Mouse (Mus musculus) macrophage (primary cell): ENCODE measurements around the gene Vhl. TPM values are rescaled to one million over a fixed set of nuclear protein-coding genes. Genes with fewer than 3 reads are reported as not detected.
"Not testable (repeated sequence)": the region's sequence is repeated elsewhere in the genome, so short reads cannot be mapped to it uniquely, and the experiment has no call there.

Experiments
- H3K27ac ChIP-seq: fragments of 350-480 bp; formaldehyde crosslinking; 2 replicates; pipeline ENCODE4 v1.9.0; 2021
- H3K36me3 ChIP-seq: fragments of 350-480 bp; formaldehyde crosslinking; 2 replicates; pipeline ENCODE4 v1.9.0; 2021; ENCODE audit errors: inconsistent target
- H3K4me3 ChIP-seq: fragments of 350-480 bp; formaldehyde crosslinking; 2 replicates; pipeline ENCODE4 v1.9.0; 2021; ENCODE audit errors: inconsistent target
- H3K79me2 ChIP-seq: fragments of 350-480 bp; formaldehyde crosslinking; 2 replicates; pipeline ENCODE4 v1.9.0; 2021; ENCODE audit errors: inconsistent target
- WGBS: methylation state at CpG from one replicate; pipeline ENCODE4 v1.1.7; 2026; ENCODE audit warnings: inconsistent platforms; ENCODE audit not compliant: missing documents; 5-methylcytosine and 5-hydroxymethylcytosine counted together
- polyA plus RNA-seq: library from polyadenylated mRNA; stranded (reverse); fragments of 250-400 nt; gene quantifications from 3 replicates; pipeline ENCODE4 v1.2.4, GENCODE M21; 2018; ENCODE audit warnings: inconsistent platforms

The Vhl gene
- polyA plus RNA-seq, 1 experiment from 2014 or later = 9.9 TPM

DNA sequence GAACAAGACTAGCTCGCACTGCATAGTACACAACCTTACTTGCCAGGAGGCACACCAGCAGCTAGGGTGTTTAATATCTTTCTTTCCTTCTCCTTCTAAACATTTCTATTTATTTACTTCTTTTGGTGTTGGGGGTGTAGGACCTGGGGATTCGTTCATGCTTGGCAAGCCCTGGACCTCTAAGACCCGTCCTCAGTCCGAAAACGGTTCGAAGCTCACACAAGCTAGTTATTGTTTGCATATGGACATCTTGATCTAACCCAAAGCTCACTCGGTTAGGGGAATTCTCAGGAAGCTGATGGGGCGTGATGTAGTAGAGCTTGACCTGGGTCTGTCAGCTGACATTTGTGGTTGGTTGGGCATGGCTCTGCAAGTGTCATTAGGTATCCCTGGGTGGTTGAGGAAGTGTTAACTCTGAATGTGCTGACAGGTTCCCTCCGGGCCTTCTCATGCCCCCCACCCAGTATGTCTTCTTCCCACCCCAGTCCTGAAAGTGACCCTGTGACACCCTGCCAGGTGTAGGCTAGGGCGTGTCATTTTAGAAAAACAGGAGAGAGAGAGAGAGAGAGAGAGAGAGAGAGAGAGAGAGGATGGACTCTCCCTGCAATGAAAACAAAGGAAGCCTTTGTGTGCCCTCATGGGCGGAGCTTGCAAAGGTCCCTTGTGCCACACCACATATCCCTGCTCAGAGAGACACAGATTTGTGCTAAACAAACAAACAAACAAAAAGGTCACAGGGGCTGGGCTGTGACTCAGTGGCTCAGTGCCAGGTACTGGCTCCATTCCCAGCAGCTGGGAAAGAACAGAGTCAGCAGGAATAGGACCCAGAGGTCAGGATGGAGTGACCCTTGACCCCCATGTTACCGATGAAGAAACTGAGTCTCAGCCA, 37.8 kb downstream of the Vhl start:
- WGBS = 45% methylated on average over 12 of the region's 12 CpGs
- Histone ChIP-seq H3K36me3 (peaks cover 15% of the 10 kb centered on the region; the same call in 1 of the 2 replicates), H3K27ac (peak overlapping the region; percentile 94), H3K79me2 (peaks cover 92% of the 10 kb centered on the region), H3K4me3 (no peak overlapping the region)

- 72% methylated on average over 8 of the region's 8 CpGs for WGBS
- Histone ChIP-seq H3K4me3 (no peak overlapping the region), H3K27ac (peak overlapping the region; percentile 94), H3K36me3 (peaks cover 15% of the 10 kb centered on the region; the same call in 1 of the 2 replicates), H3K79me2 (peaks cover 88% of the 10 kb centered on the region)
These were observed 39.4 kb downstream of the Vhl start for GRCm38 (mm10) chr6:113662964-113663700.

- WGBS = 87% methylated on average over 7 of the region's 7 CpGs
- H3K4me3 ChIP-seq = no peak overlapping the region
- H3K27ac ChIP-seq = peak overlapping the region; percentile 94
- peaks cover 77% of the 10 kb centered on the region for H3K79me2 ChIP-seq
- H3K36me3 ChIP-seq = peaks cover 15% of the 10 kb centered on the region; the same call in 1 of the 2 replicates
These were observed 40.5 kb downstream of the Vhl start for GRCm38 (mm10) chr6:113664305-113664704.

DNA sequence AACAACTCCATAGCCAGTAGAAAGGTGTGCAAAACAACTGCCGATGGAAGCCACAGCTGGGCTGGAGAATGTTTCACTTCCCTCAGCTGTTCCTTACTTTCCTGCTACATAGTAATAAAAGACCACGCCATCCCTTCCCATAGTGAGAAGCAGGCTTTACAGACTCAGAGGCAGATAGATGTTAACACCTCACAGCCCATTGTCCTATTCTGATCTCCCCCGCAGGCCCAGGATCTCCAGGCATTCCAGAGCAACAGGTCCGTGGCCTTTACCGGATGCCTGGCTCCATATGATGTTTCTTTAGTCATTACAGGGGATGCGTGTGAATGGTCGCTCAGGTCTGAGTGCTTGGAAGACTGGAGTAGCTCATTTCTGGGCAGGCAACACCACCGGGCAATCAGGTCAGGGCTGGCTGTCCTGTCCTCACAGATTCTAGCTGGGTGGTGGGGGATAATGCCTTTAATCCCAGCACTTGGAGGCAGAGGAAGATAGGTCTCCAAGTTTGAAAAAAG, 43.9 kb downstream of the Vhl start:
- Histone ChIP-seq H3K27ac (peak overlapping the region; percentile 79; the same call in 1 of the 2 replicates), H3K36me3 (peaks cover 43% of the 10 kb centered on the region)
- 86% methylated on average over 8 of the region's 8 CpGs for WGBS

GRCm38 (mm10) chr6:113668287-113669154, 44.8 kb downstream of the Vhl start:
- WGBS = 9% methylated on average over 14 of the region's 15 CpGs
- Histone ChIP-seq H3K27ac (peak overlapping the region; percentile 79), H3K4me3 (no peak overlapping the region), H3K36me3 (peaks cover 50% of the 10 kb centered on the region), H3K79me2 (peaks cover 63% of the 10 kb centered on the region)

More for the DNA sequence above, 43.9 kb downstream of the Vhl start:
- peaks cover 64% of the 10 kb centered on the region for H3K79me2 ChIP-seq
- H3K4me3 ChIP-seq = no peak overlapping the region

DNA sequence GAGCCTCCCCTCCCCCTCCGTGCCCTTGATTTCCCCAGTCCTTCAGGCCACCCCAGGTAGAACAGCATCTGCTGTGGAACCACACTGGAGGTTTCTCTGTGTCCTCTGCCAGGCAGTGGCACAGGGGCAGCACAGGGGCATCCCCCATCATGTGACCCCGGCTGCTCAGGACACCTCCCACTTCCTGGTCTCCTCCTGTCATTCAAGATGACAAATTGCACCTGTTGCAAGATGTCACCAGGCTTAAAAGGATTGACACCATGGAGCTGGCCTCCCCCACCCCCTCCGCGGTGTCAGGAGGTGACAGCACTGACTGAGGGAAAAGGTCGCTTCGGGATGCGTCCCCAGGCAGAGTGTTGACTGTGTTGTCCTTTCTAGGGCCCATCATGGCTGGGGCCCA, 46.1 kb downstream of the Vhl start:
- 87% methylated on average over 7 of the region's 7 CpGs for WGBS
- no peak overlapping the region for H3K4me3 ChIP-seq
- H3K79me2 ChIP-seq = peaks cover 50% of the 10 kb centered on the region
- H3K27ac ChIP-seq = peak overlapping the region; percentile 79
- H3K36me3 ChIP-seq = peaks cover 63% of the 10 kb centered on the region

GRCm38 (mm10) chr6:113672029-113672428, 48.3 kb downstream of the Vhl start:
- Histone ChIP-seq H3K36me3 (peaks cover 66% of the 10 kb centered on the region), H3K79me2 (peaks cover 28% of the 10 kb centered on the region; the same call in 1 of the 2 replicates)
- not testable (repeated sequence) for H3K4me3 ChIP-seq, H3K27ac ChIP-seq
- 100% methylated on average over 1 of the region's 1 CpGs for WGBS

GRCm38 (mm10) chr6:113672989-113673388, 49.2 kb downstream of the Vhl start:
- Histone ChIP-seq H3K79me2 (peaks cover 22% of the 10 kb centered on the region; the same call in 1 of the 2 replicates), H3K27ac (no peak overlapping the region), H3K4me3 (no peak overlapping the region), H3K36me3 (peaks cover 66% of the 10 kb centered on the region)
- 81% methylated on average over 6 of the region's 6 CpGs for WGBS

GRCm38 (mm10) chr6:113675234-113675633, 51.5 kb downstream of the Vhl start:
- H3K27ac ChIP-seq = no peak overlapping the region
- peaks cover 69% of the 10 kb centered on the region for H3K36me3 ChIP-seq
- WGBS = 79% methylated on average over 4 of the region's 4 CpGs

GRCm38 (mm10) chr6:113675991-113676390, 52.2 kb downstream of the Vhl start:
- Histone ChIP-seq H3K79me2 (peaks cover 14% of the 10 kb centered on the region; the same call in 1 of the 2 replicates), H3K36me3 (peaks cover 63% of the 10 kb centered on the region), H3K27ac (no peak overlapping the region), H3K4me3 (no peak overlapping the region)
- WGBS = 94% methylated on average over 9 of the region's 9 CpGs

More at GRCm38 (mm10) chr6:113675234-113675633, 51.5 kb downstream of the Vhl start:
- Histone ChIP-seq H3K4me3 (no peak overlapping the region), H3K79me2 (peaks cover 21% of the 10 kb centered on the region; the same call in 1 of the 2 replicates)

DNA sequence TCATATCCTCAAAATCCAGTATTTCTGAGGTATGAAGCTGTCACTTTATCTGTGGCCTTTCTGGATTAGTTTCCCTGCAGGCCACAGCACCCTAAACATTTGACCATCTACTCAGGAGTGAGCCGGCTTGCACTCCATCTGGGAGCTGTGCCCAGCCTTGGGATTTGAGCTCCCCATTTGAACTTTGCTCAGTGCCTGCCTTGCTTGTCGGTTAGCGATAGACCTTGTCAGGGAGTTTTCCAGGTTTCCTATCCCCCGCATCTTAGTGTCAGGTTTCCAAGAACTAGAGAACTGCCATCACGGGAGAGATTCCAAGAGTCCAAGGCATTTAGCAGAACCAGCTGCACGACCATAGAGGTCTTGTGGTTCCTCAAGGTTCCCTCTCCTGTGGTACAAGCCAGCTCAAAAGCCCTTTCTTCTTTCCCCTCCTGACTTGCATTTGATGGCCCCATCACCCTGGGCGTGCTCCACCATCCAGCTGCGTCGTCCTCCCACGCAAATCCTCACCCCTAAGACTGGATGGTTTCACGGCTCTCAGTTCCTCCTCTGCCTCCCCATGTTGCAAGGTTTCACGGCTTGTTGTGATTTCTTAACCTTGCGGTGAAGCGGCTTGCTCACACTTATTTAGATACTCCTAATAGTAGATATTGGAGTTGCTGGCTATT, 53.4 kb downstream of the Vhl start:
- 37% methylated on average over 14 of the region's 14 CpGs for WGBS
- Histone ChIP-seq H3K4me3 (no peak overlapping the region), H3K36me3 (peaks cover 51% of the 10 kb centered on the region), H3K79me2 (peaks cover 10% of the 10 kb centered on the region; the same call in 1 of the 2 replicates), H3K27ac (peak overlapping the region; percentile 48)

GRCm38 (mm10) chr6:113678246-113679012, 54.7 kb downstream of the Vhl start:
- H3K27ac ChIP-seq = peak overlapping the region; percentile 41; the same call in 1 of the 2 replicates
- H3K4me3 ChIP-seq = no peak overlapping the region
- 94% methylated on average over 14 of the region's 14 CpGs for WGBS
- H3K36me3 ChIP-seq = peaks cover 48% of the 10 kb centered on the region
- peaks cover 10% of the 10 kb centered on the region; the same call in 1 of the 2 replicates for H3K79me2 ChIP-seq
